Mouse (Mus musculus) bone marrow macrophage, adult 2 months (primary cell): ENCODE data around the gene 1700001P01Rik. TPM values are rescaled to one million over a fixed set of nuclear protein-coding genes. Genes with fewer than 3 reads are reported as not detected.
"Not testable (repeated sequence)": the region's sequence is repeated elsewhere in the genome, so short reads cannot be mapped to it uniquely, and the experiment has no call there.

ENCODE experiments used
- H3K27ac ChIP-seq: 2 replicates; pipeline ENCODE4 v1.5.1; 2012; ENCODE audit warnings: low read depth, low read length; ENCODE audit not compliant: insufficient read depth
- H3K4me1 ChIP-seq: 2 replicates; pipeline ENCODE4 v1.6.1; 2012; ENCODE audit warnings: low read length; ENCODE audit not compliant: control insufficient read depth, insufficient read depth
- H3K4me3 ChIP-seq: 2 replicates; pipeline ENCODE4 v1.5.1; 2012; ENCODE audit warnings: mild to moderate bottlenecking, low read length, moderate library complexity; ENCODE audit not compliant: insufficient read depth
- CTCF ChIP-seq: IDR thresholded peaks from 2 replicates; pipeline ENCODE4 v1.5.1; 2012; ENCODE audit warnings: low read depth, mild to moderate bottlenecking, low read length, moderate library complexity
- POLR2A ChIP-seq: IDR thresholded peaks from 2 replicates; pipeline ENCODE4 v1.6.1; 2012; ENCODE audit warnings: mild to moderate bottlenecking, low read depth, low read length, borderline replicate concordance
- polyA plus RNA-seq: library from polyadenylated mRNA; stranded (reverse); fragments of >200 nt; gene quantifications from 2 replicates; pipeline ENCODE4 v1.2.4, GENCODE M21; 2012; ENCODE audit not compliant: missing spikeins, insufficient read depth, insufficient read length

The 1700001P01Rik gene
- polyA plus RNA-seq, 1 experiment: not detected

GRCm38 (mm10) chr11:97796910-97797309 is 21.2 kb upstream of the 1700001P01Rik start:
- TF ChIP-seq CTCF (no peak), POLR2A (no peak)
- H3K4me3 ChIP-seq: no peak overlapping the region
- H3K27ac ChIP-seq: no peak overlapping the region
- H3K4me1 ChIP-seq: peaks cover 10% of the 10 kb centered on the region

- Histone ChIP-seq H3K27ac (no peak overlapping the region), H3K4me3 (no peak overlapping the region), H3K4me1 (peaks cover 2% of the 10 kb centered on the region; the same call in 1 of the 2 replicates)
- TF ChIP-seq POLR2A (no peak), CTCF (no peak)
Measured at GRCm38 (mm10) chr11:97793165-97793564, 17.4 kb upstream of the 1700001P01Rik start.

GRCm38 (mm10) chr11:97790778-97791438 is 15.2 kb upstream of the 1700001P01Rik start:
- H3K4me3 ChIP-seq, H3K27ac ChIP-seq, H3K4me1 ChIP-seq: not testable (repeated sequence)

- Histone ChIP-seq H3K27ac (no peak overlapping the region), H3K4me3 (no peak overlapping the region), H3K4me1 (no peaks in the 10 kb centered on the region)
- TF ChIP-seq POLR2A: no peak
Measured at GRCm38 (mm10) chr11:97789727-97790126, 14.0 kb upstream of the 1700001P01Rik start.

- H3K4me3 ChIP-seq: no peak overlapping the region
- no peak overlapping the region for H3K27ac ChIP-seq
- H3K4me1 ChIP-seq: no peaks in the 10 kb centered on the region
- TF ChIP-seq CTCF (no peak), POLR2A (no peak)
Measured at GRCm38 (mm10) chr11:97787961-97788360, 12.2 kb upstream of the 1700001P01Rik start.

- Histone ChIP-seq H3K4me3 (peak overlapping the region; percentile 80), H3K27ac (peak overlapping the region; percentile 78), H3K4me1 (peaks cover 10% of the 10 kb centered on the region; the same call in 1 of the 2 replicates)
- TF ChIP-seq POLR2A: no peak
- TF ChIP-seq CTCF: no peak
Measured at GRCm38 (mm10) chr11:97782564-97782895, 6.8 kb upstream of the 1700001P01Rik start.

GRCm38 (mm10) chr11:97781832-97782563 is 6.3 kb upstream of the 1700001P01Rik start, which contains the start of gene Rpl23:
Gene Rpl23 (minus strand): TSS chr11:97782437.
- peak within 1 kb of the TSS; percentile 93 for H3K4me3 ChIP-seq
- TF ChIP-seq POLR2A: no peak; the same call in 1 of the 2 replicates
- TF ChIP-seq CTCF: no peak

GRCm38 (mm10) chr11:97781478-97781831 is 5.7 kb upstream of the 1700001P01Rik start:
- peak overlapping the region; percentile 93 for H3K4me3 ChIP-seq
- TF ChIP-seq CTCF: no peak
- H3K27ac ChIP-seq: peak overlapping the region; percentile 89
- peaks cover 10% of the 10 kb centered on the region; the same call in 1 of the 2 replicates for H3K4me1 ChIP-seq

More at GRCm38 (mm10) chr11:97781832-97782563, 6.3 kb upstream of the 1700001P01Rik start, which contains the start of gene Rpl23:
- Histone ChIP-seq H3K4me1 (peaks cover 10% of the 10 kb centered on the region; the same call in 1 of the 2 replicates), H3K27ac (peak within 1 kb of the TSS; percentile 89)

GRCm38 (mm10) chr11:97779968-97780701 is 4.4 kb upstream of the 1700001P01Rik start:
- Histone ChIP-seq H3K4me3 (peak overlapping the region; percentile 93), H3K4me1 (peaks cover 10% of the 10 kb centered on the region; the same call in 1 of the 2 replicates), H3K27ac (no peak overlapping the region)
- TF ChIP-seq CTCF: no peak
- TF ChIP-seq POLR2A: no peak

- peaks cover 10% of the 10 kb centered on the region; the same call in 1 of the 2 replicates for H3K4me1 ChIP-seq
- TF ChIP-seq CTCF: no peak
- no peak for TF ChIP-seq POLR2A
- no peak overlapping the region for H3K27ac ChIP-seq
- 0 out of 2 replicates have a peak overlapping the region, but pooled peaks have one; percentile 1 for H3K4me3 ChIP-seq
Measured at GRCm38 (mm10) chr11:97778918-97779317, 3.2 kb upstream of the 1700001P01Rik start.

GRCm38 (mm10) chr11:97777129-97777529 is 1.4 kb upstream of the 1700001P01Rik start:
- H3K27ac ChIP-seq: no peak overlapping the region
- peaks cover 10% of the 10 kb centered on the region; the same call in 1 of the 2 replicates for H3K4me1 ChIP-seq
- TF ChIP-seq CTCF (peak; percentile 17; the same call in 1 of the 2 replicates), POLR2A (no peak)
- no peak overlapping the region for H3K4me3 ChIP-seq
